Mouse (Mus musculus): ENCODE measurements at regions not wholly inside any gene's neighbourhood (a gene's known extent, or its start where the extent isn't known, plus 50 kb on each side); places are given as distances from the start of the nearest gene placed in this dataset.

- no peaks in the 10 kb centered on the region for H3K4me1 ChIP-seq (ENCODE audit: control insufficient read depth in 1 of 2, insufficient read depth in 2 of 2, low read length in 2 of 2)
- H3K36me3 ChIP-seq (ENCODE audit: control insufficient read depth in 1 of 2, insufficient read depth in 2 of 2, low read length in 2 of 2): no peaks in the 10 kb centered on the region
- H3K4me3 ChIP-seq (ENCODE audit: control insufficient read depth in 1 of 2, insufficient read depth in 1 of 2, low read depth in 2 of 2, low read length in 2 of 2): no peak overlapping the region
- no peak overlapping the region for H3K9ac ChIP-seq (ENCODE audit: control insufficient read depth, low read depth, low read length, poor library complexity, severe bottlenecking)
- DNase-seq (ENCODE audit: low read depth, low spot score): no peak
- TF ChIP-seq MAX (IDR thresholded peaks at IDR 0.05; ENCODE audit: low read length) (no peak), RCOR1 (IDR thresholded peaks at IDR 0.05; ENCODE audit: low read depth, low read length) (no peak), TBP (IDR thresholded peaks at IDR 0.05; ENCODE audit: low read depth, low read length) (no peak), USF2 (IDR thresholded peaks at IDR 0.05; ENCODE audit: borderline replicate concordance in 1 of 2, insufficient read depth in 1 of 2, low read depth in 1 of 2, low read length in 2 of 2) (no peak), SIN3A (IDR thresholded peaks at IDR 0.05; ENCODE audit: low read length) (no peak), MAFK (IDR thresholded peaks at IDR 0.05; ENCODE audit: borderline replicate concordance, low read depth, low read length) (no peak), MYC (IDR thresholded peaks at IDR 0.05; ENCODE audit: low read depth, low read length) (no peak), POLR2AphosphoS5 (IDR thresholded peaks at IDR 0.05; ENCODE audit: borderline replicate concordance, low read depth, low read length) (no peak), ZC3H11A (IDR thresholded peaks at IDR 0.05; ENCODE audit: low read depth, low read length) (no peak), GATA1 (IDR thresholded peaks at IDR 0.05; ENCODE audit: low read depth, low read length) (no peak), USF1 (IDR thresholded peaks at IDR 0.05; ENCODE audit: low read depth, low read length) (no peak), CHD2 (IDR thresholded peaks at IDR 0.05; ENCODE audit: low read length) (no peak), JUND (IDR thresholded peaks at IDR 0.05; ENCODE audit: low read depth, low read length) (no peak)
- no peak overlapping the region for H3K27ac ChIP-seq (ENCODE audit: control insufficient read depth, low read depth, low read length)
- no peaks in the 10 kb centered on the region for H3K9me3 ChIP-seq (replicated peaks; ENCODE audit: insufficient read depth, low read length)
- H3K79me2 ChIP-seq (ENCODE audit: control insufficient read depth, insufficient read depth, low read length, poor library complexity): no peaks in the 10 kb centered on the region
- H3K27me3 ChIP-seq (ENCODE audit: control insufficient read depth in 1 of 2, insufficient read depth in 2 of 2, low read length in 2 of 2): no peaks in the 10 kb centered on the region
Observed at GRCm38 (mm10) chr11:111200512-111200911, 134.5 kb downstream of the Kcnj2 start.

DNA sequence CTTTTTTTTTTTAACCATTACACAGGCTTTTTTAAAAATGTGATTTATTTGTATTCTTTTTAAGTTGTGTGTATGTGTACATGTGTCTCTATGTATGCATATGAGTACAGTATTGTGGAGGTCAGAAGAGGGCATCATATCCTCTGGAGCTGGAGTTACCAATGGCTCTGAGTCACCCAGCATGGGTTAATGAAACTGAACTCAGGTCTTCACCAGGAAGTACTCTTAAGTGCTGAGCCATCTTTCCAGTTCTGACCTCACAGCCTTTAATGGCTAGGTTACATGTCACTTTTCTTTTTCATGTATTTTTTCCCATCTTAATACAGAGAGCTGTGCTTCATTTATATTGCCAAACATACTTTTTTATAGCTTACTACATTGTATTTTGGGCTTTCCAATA, 136.8 kb downstream of the Kcnj2 start:
- Histone ChIP-seq H3K36me3 (ENCODE audit: control insufficient read depth in 1 of 2, insufficient read depth in 2 of 2, low read length in 2 of 2) (no peaks in the 10 kb centered on the region), H3K9ac (ENCODE audit: control insufficient read depth, low read depth, low read length, poor library complexity, severe bottlenecking) (no peak overlapping the region), H3K27me3 (ENCODE audit: control insufficient read depth in 1 of 2, insufficient read depth in 2 of 2, low read length in 2 of 2) (no peaks in the 10 kb centered on the region), H3K27ac (ENCODE audit: control insufficient read depth, low read depth, low read length) (no peak overlapping the region), H3K4me3 (ENCODE audit: control insufficient read depth in 1 of 2, insufficient read depth in 1 of 2, low read depth in 2 of 2, low read length in 2 of 2) (no peak overlapping the region), H3K79me2 (ENCODE audit: control insufficient read depth, insufficient read depth, low read length, poor library complexity) (no peaks in the 10 kb centered on the region), H3K9me3 (replicated peaks; ENCODE audit: insufficient read depth, low read length) (no peaks in the 10 kb centered on the region), H3K4me1 (ENCODE audit: control insufficient read depth in 1 of 2, insufficient read depth in 2 of 2, low read length in 2 of 2) (no peaks in the 10 kb centered on the region)
- DNase-seq (ENCODE audit: low read depth, low spot score): no peak
- TF ChIP-seq MAX (IDR thresholded peaks at IDR 0.05; ENCODE audit: low read length) (no peak), E2F4 (IDR thresholded peaks at IDR 0.05; ENCODE audit: borderline replicate concordance, low read depth, low read length) (no peak), NELFE (IDR thresholded peaks at IDR 0.05; ENCODE audit: low read depth, low read length) (no peak), GABPA (IDR thresholded peaks at IDR 0.05; ENCODE audit: low read depth, low read length) (no peak), MAFK (IDR thresholded peaks at IDR 0.05; ENCODE audit: borderline replicate concordance, low read depth, low read length) (no peak), MYC (IDR thresholded peaks at IDR 0.05; ENCODE audit: low read depth, low read length) (no peak), UBTF (IDR thresholded peaks at IDR 0.05; ENCODE audit: borderline replicate concordance, insufficient read depth, low read depth, low read length) (no peak), RAD21 (IDR thresholded peaks at IDR 0.05; ENCODE audit: low read depth, low read length) (no peak), MAZ (IDR thresholded peaks at IDR 0.05; ENCODE audit: low read depth, low read length) (no peak), TBP (IDR thresholded peaks at IDR 0.05; ENCODE audit: low read depth, low read length) (no peak), CTCF (IDR thresholded peaks at IDR 0.05 in 2 of 3, conservative IDR thresholded peaks at IDR 0.05 in 1 of 3; ENCODE audit: control insufficient read depth in 1 of 3, insufficient read depth in 1 of 3, low read depth in 2 of 3, low read length in 3 of 3, poor library complexity in 1 of 3, severe bottlenecking in 1 of 3) (no peak), ETS1 (IDR thresholded peaks at IDR 0.05; ENCODE audit: low read depth, low read length) (no peak), USF2 (IDR thresholded peaks at IDR 0.05; ENCODE audit: borderline replicate concordance in 1 of 2, insufficient read depth in 1 of 2, low read depth in 1 of 2, low read length in 2 of 2) (no peak)
